Mouse (Mus musculus): ENCODE measurements at regions not wholly inside any gene's neighbourhood (a gene's known extent, or its start where the extent isn't known, plus 50 kb on each side); places are given as distances from the start of the nearest gene placed in this dataset.

- no peak for DNase-seq (ENCODE audit: low spot score)
These were observed 74.7 kb downstream of the Cep44 start for GRCm38 (mm10) chr8:56476158-56476557.

- DNase-seq (ENCODE audit: low spot score), result peak; percentile 63
These were observed 75.7 kb downstream of the Cep44 start for GRCm38 (mm10) chr8:56475138-56475537.

DNA sequence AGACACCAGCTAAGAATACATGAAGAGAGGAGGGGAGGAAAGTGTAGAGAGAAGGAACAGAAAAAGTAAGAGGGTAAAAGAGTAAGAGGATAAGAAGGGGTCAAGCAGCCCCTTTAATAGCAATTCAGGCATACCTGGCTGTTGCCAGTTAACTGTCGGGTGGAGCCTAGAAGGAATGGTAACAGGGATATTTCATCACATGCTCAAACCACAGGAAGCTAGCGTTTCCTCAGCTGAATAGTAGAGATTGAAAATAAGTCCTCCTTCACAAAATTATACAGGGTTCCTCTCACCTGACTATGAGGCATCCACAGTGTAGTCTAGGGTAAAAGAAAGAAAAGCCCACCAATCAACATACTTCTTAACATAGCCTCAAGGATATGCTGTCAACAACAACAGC is 76.5 kb downstream of the Cep44 start:
- no peak for DNase-seq (ENCODE audit: low spot score)

DNA sequence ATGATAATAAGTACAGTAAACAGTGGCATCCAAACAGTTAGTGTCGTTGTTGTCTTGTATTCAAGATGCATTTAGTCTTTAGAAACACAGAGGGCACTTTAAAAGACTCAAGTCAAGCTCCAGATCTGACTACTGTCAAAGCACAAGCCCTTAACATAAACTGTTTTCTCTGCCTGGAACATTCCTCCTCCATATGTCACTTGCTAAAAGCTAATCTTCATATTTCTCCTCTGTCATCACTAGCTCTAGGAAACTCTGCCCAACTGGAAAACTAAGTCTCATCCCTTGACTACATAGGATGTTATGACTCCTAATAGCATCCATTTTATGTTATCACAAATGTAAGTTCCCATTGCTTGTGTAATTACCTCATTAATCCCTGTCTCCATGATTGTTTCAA is 85.8 kb downstream of the Cep44 start:
- DNase-seq (ENCODE audit: low spot score), result no peak

- no peak for DNase-seq (ENCODE audit: low spot score)
These were observed 99.9 kb downstream of the Cep44 start for GRCm38 (mm10) chr8:56450982-56451381.

DNA sequence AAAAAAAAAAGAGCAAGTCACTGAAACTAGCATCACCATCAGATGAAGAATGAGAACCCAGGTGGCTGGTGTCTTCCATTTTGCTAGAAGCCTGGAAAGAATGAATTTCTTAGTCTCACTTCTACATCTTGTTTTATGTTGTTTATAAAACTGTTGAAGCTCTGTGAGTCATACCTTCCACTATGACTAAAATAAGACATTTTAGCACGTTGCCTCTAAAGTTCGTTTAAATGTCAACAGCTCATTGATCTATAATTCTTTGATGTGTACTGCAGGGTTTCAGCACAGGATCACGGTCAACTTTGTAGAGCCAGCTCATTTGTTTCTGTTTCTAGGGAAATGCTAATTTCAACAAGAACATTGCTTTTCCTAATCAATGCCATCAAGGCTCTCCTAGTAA is 107.2 kb downstream of the Cep44 start:
- no peak for DNase-seq (ENCODE audit: low spot score)

GRCm38 (mm10) chr8:56439417-56439816 is 111.4 kb downstream of the Cep44 start:
- DNase-seq (ENCODE audit: low spot score), result no peak

DNA sequence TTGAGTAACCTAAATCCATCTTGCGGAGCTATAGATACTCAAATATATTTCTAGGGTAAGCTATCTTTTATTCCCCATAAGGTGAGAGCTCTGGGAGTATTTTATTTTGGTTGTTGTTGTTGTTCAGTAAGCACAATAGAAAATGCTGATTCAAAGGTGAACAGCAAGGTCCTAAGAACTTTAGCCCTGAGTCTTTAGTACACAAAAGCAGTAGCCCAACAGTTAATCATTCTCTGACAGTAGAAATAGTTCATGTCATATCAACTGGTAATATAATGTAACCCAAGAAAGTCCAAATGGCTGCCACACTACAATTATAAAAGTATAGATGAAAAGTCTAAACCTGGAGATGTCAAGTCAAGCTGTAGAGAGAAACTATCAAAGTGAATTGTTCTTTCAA is 116.0 kb downstream of the Cep44 start:
- no peak for DNase-seq (ENCODE audit: low spot score)

DNA sequence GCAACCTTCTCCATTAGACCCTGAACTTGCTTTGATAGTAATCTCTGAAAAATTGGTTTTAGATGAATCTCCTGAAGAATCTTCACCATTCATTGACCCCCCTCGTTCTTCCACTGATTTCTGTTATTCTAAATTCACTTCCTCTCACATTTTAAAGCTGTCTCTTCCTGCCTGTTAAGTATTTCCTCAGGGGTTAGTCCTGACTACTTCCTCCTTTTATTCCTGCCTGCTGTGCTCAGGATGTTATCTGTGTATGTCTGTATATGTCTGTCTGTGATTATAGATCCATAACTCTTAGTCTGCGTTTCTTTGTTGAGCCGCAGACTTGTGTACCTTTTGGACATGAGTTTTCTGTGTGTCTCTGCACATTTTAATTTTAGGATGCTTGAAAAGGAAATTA is 117.6 kb downstream of the Hpgd start:
- DNase-seq (ENCODE audit: low spot score), result no peak

- DNase-seq (ENCODE audit: low spot score), result no peak
These were observed 116.0 kb downstream of the Hpgd start for GRCm38 (mm10) chr8:56410412-56410811.

- DNase-seq (ENCODE audit: low spot score), result no peak
These were observed 112.9 kb downstream of the Hpgd start for GRCm38 (mm10) chr8:56407267-56407666.

DNA sequence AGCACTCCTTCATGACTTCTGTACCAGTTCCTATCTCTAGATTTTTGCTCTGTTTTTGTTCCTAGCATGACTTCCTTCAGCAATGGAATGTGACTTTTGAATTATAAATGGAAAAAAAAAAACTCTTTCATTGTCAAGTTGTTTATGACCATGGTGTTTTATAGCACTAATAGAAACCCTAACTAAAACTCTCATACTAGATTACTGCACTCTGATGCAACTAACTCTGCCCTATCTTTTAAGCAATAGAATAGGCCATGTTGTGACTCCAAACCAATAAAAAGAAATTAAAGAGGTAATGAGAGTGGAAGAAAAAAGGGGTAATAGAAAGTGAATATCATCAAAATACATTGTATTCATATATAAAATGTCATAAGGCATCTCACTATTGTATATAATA is 111.9 kb downstream of the Hpgd start:
- DNase-seq (ENCODE audit: low spot score), result no peak

DNA sequence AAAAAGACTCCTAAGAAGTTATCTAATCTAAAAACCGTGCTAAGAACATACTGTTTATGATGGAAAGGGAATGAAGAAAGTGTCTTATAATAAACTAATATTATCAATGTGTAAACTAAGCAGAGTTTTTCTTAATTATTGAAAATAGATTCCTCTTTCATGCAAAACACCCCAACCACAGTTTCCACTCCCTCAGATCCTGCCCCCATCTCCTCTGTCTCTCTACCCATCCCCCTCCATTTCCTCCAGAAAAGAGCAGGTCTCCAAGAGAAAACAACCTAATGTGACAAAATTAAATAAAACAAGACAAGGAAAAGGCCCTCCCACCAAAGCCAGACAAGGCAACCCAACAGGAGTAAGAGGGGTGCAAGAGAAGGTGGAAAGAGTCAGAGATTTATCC is 103.2 kb downstream of the Hpgd start:
- DNase-seq (ENCODE audit: low spot score), result no peak

- no peak for DNase-seq (ENCODE audit: low spot score)
These were observed 102.0 kb downstream of the Hpgd start for GRCm38 (mm10) chr8:56396352-56396751.

- DNase-seq (ENCODE audit: low spot score), result no peak
These were observed 98.2 kb downstream of the Hpgd start for GRCm38 (mm10) chr8:56392626-56393025.

- DNase-seq (ENCODE audit: low spot score), result no peak
These were observed 97.8 kb downstream of the Hpgd start for GRCm38 (mm10) chr8:56392158-56392557.
